Mouse (Mus musculus) layer of hippocampus, postnatal 36 days (tissue): ENCODE data around the gene Mtrex. TPM values are rescaled to one million over a fixed set of nuclear protein-coding genes. Genes with fewer than 3 reads are reported as not detected.
A peak's percentile ranks its signal among the peaks of the same experiment; 100 is the strongest.

ENCODE experiments used
- DNase-seq, 2 experiments: peaks; one replicate each; pipeline ENCODE4 v3.0.0; 2022
- total RNA-seq, 2 experiments: library from RNA; stranded (reverse); gene quantifications; 2 replicates each; pipeline ENCODE4 v1.2.3; 2021

The Mtrex gene
- 10 to 100 TPM; 47.9 to 50.9 TPM for total RNA-seq

DNA sequence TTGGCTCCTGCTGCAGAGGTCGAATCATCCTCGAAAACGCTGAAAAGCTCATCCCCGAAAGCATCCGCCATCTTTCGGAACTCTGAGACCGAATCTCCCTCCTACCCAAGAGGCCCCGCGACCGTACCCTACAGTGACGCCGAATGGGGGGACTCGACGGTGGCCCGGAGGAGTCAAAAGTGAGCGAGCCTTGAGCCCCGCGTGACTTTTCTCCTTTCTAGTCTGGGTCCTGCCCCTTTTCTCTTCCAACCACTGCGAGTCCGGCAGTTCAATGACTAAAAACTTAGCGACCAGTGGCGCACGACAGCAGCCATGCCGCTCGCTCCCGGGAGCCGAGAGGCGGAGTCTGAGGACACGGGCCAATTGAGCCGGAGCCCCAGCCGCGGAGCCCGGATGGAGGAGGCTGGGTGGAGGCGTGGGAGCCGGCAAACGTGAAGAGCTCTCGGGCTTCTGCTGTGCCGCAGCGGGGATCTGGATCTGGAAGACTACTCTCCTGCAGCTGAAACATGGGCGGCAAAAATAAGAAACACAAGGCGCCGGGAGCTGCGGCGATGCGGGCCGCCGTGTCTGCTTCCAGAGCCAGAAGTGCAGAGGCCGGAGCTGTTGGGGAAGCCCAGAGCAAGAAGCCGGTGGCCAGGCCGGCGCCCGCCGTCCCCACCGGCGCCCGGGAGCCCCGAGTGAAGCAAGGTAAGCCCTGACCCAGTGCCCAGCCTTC is at the start of gene Mtrex, which contains the start of gene Dhx29:
Mtrex (minus strand) TSS at position 112 of the 715 bp plus-strand sequence.
Dhx29 (plus strand) TSS at position 168 of the 715 bp plus-strand sequence.
- DNase-seq: peak; percentile 99

DNA sequence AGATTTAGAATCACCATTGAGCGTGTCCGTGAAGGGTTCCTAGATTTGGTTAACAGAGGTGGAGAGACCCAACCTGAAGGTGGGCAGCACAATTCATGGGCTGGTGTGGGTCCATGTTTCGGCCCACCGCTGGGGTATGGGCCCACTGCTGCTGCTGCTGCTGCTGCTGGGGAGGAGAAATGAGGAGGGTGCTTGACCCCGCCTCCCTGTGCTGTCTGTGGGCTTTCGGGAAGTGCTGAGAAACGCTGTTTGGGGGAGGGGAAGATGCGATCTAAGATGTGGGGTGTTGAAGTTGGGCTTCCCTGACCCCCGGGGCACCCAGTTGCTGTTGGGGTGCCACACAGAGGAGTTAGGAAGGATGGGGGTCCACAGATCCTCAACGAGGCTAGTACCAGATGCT is 49.5 kb upstream of the Mtrex start:
- no peak for DNase-seq

DNA sequence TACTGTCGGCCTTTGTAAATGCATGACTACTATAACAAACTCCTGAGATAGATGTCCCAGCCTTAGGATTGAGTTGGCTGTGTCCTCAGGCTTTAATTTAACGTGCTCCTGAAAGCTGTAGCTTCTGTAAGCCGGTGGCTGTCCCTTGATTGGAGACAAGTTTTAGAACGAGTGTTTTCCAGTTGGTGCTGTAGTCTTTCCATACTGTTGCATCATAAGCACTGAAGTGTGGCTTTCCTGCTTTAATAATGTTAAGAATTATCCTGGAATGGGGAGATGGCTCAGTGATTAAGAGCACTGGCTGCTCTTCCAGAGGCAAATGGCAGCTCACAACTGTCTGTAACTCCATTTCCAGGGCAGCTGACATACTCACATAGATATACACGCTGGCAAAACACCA is 40.1 kb upstream of the Mtrex start:
- DNase-seq: no peak

DNA sequence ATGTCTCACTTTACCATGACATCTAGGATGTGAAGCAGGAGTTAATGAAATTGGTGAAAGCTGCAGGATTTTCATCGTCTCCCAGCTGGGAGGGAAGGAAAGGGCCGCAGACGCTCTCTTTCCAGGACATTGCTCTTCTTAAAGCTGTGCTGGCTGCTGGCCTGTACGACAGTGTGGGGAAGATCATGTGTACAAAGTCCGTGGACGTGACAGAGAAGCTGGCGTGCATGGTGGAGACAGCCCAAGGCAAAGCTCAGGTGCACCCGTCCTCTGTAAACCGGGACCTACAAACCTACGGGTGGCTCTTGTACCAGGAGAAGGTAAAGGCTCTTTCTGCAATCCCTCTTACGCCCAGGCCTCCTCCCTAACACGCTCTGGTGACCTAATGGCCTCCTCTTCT is 37.2 kb upstream of the Mtrex start:
- no peak for DNase-seq

DNA sequence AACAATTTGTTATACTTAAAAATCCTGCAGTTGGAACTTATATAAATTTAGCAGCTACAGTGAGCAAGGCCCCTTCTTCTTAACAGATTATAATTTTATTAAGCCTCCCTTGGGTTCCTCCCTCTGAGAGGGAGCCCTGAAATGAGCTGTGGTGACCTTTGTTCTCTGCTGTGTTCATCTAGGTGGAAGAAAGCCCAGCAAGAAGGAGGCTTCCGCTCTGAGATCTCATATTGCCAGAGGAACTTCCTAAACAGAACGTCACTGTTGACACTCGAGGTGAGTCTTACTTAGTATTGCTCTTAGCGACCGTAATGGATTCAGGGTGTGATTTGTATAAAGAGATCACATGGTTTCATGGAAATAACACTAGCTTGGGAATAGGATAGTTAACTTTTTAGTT is 35.9 kb upstream of the Mtrex start:
- no peak for DNase-seq

DNA sequence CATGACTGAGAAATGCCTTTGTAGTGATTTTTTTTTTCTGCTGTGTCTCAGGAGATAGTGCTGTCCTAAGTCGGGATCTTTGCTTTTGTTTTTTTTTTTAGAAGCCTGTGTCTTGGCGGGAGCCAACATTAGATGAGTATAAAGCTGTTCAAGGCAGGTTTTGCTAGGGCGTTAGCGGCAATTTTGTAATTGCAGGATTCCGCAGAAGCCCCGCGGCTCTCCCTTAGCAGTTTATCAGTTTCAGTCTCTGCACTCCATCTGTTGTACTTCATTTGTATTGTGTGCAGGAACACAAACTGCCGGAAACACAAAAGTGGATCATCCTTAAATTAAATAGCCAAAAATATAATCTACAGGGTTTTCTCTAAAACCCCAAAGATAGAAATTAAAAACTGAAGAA is 26.9 kb upstream of the Mtrex start:
- peak in 1 of 2 experiments; percentile 22 for DNase-seq

DNA sequence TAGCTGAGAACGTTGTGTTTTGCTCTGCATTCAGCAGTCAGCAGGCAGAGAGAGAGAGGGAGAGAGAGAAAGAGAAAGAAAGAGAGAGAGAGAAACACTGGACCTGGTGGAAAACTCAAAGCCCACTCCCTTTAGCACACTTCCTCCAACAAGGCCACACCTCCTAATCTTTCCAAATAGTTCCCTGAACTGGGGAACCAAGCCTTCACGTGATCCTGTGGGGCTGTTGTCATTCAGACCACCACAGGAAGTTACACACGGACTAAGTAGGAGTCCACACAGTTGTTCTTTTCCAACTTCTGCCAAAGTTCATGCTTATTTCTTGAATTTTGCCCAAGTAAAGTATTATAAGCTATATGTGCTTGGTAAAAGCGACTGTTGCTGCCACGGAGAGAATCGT is 18.7 kb upstream of the Mtrex start:
- DNase-seq: no peak

DNA sequence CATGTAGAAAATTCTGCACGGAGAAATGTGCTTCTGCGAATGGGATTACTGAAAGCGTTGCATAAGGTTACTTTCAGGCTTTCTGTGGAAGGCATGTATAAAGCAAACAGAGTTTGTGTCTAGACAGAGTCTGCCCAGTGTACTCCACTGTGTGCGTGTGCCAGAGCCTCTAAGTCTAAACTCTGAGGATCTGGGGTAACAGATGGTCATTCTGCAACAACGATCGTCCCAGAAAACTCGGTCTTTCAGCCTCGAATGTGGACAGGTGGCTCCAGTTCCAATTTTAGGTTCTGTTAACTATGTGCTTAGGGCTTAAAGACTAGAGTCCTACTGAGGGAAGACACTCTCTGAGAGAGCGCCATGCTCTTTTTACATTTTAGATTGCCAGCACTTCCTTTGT is 18.1 kb upstream of the Mtrex start:
- DNase-seq: peak in 1 of 2 experiments; percentile 16

DNA sequence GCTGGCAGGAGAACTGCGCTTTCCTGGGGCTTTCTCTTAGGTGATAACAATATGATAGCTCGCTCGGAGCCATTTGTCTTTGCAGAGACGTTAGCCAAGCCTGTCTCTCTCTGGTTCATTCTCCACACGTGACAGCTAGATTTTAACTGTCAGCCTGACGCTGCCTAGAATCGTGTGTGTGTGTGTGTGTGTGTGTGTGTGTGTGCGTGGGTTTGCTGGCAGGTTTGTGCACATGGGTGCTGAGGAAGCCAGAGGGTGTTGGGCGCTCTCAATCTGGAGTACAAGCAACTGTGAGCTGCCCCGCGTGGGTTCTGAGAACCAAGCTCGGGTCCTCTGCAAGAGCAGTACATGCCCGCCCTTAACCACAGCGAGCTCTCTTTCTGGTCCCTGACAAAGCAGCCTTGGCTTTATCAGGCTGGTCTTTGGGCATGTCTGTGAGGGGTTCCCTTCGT is 14.7 kb upstream of the Mtrex start:
- DNase-seq: peak; percentile 43 to 52

DNA sequence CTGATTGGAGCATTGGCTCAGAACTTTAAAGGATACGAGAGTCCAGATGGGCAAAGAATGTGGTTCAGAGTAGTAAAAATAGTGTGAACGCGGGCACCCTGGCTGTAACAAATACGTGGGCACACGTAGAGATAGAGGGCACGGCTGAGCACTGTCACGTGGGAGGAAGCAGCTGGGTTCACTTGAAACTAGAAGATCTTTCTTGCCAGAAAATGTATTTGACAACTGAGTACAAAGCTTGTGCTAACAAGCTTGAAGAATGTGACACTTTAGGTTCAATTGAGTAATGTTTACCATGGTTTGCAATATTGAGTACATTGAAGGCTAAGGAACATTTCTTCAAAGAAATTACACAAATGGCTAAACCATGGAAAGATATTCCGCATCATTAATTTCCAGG is 10.9 kb upstream of the Mtrex start:
- no peak for DNase-seq

DNA sequence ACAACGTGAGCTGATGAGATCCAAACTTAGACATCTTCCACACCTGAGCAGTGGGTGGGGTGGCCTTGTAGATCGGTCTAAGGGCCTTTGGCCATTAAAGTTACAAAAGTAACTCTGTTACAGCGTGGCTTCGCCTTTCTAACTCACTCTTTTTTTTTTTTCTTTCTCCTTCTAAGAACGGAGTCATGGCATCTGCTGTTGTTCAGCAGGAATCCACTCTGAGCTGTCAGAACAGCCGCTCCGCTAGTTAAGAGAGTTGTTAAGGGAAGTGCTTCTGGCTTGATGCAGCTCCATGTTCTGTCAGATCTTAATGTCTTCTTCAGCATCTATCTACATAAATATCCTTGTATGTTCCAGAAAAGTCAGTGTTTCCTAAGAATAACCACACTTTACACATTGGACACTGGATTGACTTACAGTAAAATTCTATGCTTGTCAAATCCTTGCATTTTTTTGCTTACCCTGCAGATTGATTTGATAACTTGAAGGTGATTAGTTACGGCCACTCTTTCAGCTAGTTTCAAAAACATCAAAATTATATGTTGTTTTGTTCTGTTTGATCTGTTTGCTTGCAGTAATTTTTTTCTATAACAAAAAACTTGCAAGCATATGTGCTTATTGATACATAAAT is 955 bp upstream of the Mtrex start:
- no peak for DNase-seq

DNA sequence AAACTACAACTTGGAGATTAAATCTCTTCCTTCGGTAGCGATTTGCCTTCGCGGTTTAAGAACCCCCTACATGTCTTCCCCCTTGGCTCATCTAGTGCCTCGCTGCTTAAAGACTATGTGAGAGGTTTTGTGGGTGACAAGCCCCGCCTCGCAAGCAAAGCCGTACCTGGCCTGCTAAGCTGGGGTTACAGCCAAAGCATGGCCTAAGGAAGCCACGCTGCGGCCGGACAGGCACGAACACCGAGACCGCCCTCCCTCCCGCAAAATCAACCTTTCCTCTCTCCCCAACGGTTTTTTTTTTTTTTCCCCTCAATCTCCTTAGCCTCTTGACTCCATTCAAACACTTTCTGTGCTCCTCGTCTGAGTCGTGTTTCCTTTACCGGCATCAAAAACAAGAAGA is 402 bp downstream of the Mtrex start:
- peak in 1 of 2 experiments; percentile 16 for DNase-seq

DNA sequence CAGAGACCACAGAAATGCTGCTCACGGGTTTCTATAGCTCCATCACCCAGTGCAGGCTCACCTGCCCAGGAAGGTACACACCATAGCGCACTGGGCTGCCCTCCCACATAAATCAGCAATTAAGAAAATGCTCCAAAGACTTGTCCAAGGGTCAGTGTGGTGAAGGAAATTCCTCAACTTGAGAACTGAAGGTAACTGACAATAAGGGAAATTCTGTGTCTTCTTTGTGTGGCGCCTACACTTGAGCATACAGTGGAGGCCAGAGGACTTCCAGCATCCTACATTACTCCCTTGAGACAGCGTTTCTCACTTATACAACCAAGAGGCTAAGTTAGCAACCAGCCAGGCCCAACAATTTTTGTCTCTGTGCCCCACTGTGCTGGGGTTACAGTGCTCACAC is 1.2 kb downstream of the Mtrex start:
- no peak for DNase-seq

DNA sequence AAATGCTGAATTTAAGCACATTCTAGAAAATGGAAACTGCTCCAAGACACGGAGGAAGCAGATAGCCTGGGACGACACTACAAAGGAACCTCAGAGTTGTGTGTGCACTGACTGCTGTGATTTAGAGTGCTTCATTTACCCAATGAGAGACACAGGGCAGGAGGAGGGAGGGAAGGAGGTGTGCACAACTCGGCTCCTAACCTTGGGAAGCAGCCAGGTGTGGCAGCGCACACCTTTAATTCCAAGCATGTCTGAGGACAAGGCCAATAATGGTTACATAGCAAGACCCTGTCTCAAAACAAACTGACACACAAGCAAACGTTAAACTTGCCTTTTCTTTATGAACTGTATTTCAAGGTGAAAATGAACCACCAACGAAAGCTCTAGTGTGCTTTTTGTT is 1.9 kb downstream of the Mtrex start:
- DNase-seq: no peak

DNA sequence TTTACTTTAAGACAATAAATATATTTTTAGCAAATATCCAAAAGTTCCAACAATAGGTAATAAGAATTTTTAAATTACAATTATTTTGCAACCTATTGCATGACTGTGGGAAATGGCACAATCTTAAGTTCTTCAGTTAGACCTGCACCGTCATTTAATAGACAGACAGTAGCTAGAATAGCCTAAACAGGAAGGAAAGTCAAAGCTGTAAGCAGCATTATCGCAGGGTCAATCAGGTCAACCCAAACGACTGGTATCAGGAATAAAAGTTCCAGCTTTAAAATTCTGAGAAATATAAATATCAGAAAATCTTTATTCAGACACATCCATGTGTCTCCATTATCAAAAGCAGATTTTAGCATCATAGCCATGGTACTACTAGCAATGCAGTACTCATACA is 6.3 kb downstream of the Mtrex start:
- no peak for DNase-seq

DNA sequence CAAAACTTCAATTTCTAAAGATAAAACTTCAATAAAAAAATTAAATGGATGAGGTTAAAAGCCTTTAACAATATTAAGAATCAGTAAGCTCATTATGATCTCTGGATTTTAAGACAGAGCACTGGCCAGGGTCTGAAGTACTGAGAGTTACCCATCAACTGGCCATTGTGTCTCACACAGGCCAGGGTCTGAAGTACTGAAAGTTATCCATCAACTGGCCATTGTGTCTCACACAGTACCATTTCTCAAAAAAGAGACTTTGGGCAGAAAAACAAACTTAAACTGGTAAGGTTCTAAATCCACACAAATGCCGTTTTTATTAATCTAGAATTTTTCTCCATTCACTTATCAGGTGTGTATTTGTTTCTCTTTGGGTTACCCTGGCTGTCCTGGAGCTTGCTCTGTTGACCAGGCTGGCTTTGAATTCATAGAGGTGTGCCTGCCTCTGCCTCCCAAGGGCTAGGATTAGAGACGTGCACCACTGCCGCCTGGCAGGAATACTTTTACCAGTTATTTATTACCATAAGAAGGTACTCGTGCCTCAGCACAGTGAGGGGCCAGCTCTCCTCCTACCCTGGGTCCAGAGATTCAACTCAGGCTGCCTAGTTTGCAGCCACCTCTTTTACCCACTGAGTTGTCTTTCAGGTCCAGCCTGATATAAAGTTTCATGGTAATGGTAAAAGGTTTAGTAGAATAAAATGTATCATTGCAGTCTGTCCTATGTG is 7.9 kb downstream of the Mtrex start:
- no peak for DNase-seq

DNA sequence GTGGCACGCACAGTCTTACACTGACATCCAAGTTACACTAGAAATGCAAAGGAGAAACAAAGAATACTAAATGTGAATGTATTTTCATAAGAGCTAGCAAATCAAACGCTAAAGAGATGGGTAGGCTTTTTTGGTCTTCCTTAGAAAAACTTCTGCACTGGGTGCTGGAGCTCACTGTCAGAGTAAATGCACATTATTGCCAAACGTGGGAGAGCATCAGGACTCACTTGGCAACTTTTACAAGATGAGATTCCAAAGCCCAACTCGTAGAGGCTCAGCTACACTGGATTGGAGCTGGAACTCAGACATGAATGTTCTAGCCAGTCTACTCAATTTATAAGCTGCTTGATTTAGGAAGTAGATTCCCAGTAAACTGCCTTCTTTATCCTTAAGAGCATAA is 16.8 kb downstream of the Mtrex start:
- DNase-seq: no peak

DNA sequence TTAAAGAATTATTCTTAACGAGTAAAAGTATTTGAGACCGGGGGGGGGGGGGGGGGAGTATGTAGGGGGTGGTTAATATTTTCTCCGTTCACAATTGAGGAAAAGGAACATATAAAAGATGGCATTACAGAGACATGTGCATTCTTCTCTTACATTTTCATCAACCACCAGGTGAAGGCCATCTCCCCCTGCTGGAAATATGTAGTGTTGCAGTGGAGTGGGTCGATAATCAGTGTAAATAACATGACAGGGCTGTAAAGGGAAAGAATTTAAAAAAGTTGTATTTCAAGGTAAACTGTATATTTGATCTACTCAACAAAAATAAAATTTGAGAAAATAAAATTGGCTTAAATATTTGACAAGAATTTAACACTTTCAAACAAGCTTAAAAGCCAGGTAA is 17.5 kb downstream of the Mtrex start:
- no peak for DNase-seq

DNA sequence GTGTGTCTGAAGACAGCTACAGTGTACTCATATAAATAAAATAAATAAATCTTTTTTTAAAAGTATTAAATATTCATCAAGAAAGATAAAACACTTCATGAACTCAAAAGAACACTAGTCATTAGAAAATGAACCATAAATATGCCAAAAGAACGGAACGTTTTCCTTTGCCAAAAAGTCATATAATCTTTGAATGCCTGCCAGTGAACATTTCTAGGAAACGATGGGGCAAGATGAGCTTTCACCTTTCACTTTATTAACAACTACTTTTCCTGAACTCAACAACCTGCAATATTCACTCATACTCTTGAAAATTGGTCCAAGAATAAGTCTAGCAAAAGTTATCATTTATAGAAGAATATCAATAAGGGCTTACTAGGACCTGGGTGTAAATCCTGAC is 25.0 kb downstream of the Mtrex start:
- DNase-seq: no peak

DNA sequence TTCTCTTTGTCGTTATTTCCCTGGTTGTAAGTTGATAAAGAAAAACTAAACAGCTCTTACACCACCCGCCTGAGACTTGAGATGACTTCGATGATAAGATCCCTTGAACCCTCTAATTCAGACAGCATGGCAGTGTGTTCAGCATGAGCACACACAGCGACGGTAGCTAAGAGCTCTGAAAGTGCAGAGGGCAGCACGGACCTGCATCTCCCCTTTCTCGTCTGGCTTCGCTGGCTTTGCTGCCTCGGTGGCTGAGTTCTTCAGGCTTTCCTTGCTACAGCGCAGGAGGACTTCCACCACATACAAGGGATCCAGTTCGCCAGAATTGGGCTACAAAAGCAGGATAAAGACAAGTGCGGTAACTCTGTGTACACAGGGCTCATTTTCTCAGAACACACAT is 40.0 kb downstream of the Mtrex start:
- DNase-seq: no peak

DNA sequence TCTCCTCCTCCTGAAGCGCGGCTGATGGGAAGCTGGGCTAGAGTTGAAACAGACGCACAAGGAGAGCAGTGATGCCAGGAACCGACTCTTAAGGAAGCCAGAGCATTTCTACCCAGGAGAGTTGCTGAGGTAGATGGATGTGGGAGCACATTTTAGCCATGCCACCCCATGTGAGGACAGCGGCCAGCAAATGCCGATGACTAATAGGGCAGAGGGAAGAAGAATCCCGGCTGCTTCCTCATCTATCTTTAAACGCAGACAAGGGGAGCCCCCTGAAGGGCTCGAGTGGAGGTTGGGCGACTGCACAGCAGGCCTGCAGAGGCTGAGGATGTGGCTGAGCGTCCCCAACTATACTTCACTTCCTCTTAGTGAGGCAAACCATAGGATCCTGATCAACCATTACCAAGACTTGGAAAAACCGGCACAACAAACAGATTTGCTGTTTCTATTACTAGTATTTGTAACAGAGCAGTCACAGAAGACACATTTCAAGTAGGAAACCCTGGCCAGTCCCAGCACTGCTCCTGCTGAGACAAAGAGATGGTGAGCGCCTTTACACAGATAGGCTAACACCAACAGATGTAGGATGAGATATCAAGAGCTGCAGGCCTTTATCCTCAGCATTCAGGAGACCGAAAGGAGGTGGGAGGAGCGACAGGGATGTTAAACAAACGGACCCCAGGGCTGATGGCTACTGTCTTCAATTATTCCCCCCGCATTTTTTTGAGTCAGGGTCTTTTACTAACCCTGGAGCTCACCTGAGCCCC is 55.5 kb downstream of the Mtrex start:
- DNase-seq: no peak

DNA sequence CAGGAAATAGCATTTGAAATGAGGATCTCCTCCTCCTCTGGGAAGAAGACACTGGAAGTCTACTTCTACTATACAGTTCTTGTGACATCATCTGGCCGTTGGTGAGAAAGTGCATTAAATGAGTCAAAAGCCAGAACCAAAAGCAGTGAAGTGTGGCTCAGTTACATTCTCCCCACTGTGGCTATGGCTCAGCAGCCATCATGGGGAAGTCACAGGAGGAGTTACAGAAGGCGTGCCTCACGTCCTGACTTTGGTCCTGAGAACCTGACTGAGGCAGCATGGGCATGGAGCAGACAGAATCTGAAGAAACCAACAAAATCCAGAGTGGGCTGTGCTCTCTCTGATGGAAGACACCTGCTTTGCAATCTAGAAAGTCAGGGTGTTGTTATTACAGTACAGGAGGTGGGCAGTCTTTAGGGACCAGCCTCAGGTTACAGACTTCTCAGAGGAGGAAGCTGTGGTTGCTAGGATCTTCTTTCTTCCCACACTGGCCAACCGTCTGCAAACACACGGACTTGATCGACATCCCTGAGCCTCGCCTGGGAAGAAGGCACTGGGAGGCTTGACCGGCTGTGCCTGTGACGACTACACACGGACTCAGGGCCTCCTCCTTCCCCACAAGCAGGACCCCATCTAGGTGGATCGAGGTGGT is 57.0 kb downstream of the Mtrex start:
- DNase-seq: no peak
